Comparison of ENCODE assay signal across 12 mouse cellular contexts in genomic region chr19:56176059-56176458, GRCm38 (mm10).
DNase-seq lines count a peak whose midpoint lies in the region; ATAC-seq and TF ChIP-seq lines count a peak whose summit lies in the region.
"Had no signal": no experiment of that assay in that cellular context is flagged by ENCODE, and none has a peak within 500 bp of the region (broad histone marks: within the 10 kb centered on the region; RNA-seq: fewer than 3 reads in every experiment).

No protein-coding gene starts in this region.

- no peak for TF ChIP-seq CTCF in gastrocnemius, adult 2 months (IDR thresholded peaks at IDR 0.05)

- ATAC-seq in megakaryocyte progenitor cell, adult 5-6 weeks (replicated peaks; ENCODE audit: poor library complexity), result peak; percentile 83
- ATAC-seq in cerebellum, adult (ENCODE audit: insufficient number of reproducible peaks, low FRiP score, low TSS enrichment), result no peak
- ATAC-seq: CD4-positive, CD25-positive, alpha-beta regulatory T cell, adult 4 months; midbrain, embryonic 16.5 days had no signal

- H3K27ac ChIP-seq in gastrocnemius, adult 2 months, result no peak overlapping the region

- peak; percentile 29 for DNase-seq in gastrocnemius, adult 2 months
- no peak for DNase-seq in gastrocnemius, postnatal 4 days (ENCODE audit: low spot score in 2 of 2)
- peak; percentile 18 for DNase-seq in ovary, postnatal 14 days (ENCODE audit: low spot score)
- no peak for DNase-seq in ovary, postnatal 36 days (ENCODE audit: low spot score)
- peak; percentile 28 to 35 for DNase-seq in heart, postnatal 14 days
- no peak for DNase-seq in urinary bladder, postnatal 4 days (ENCODE audit: low spot score in 2 of 2)
- DNase-seq: cerebellum, adult 18-20 months had no signal

- H3K4me3 ChIP-seq in gastrocnemius, adult 2 months, result no peak overlapping the region
- H3K4me3 ChIP-seq: limb, embryonic 13.5 days had no signal

- intact Hi-C loops in gastrocnemius, adult 2 months (cut with DNase I), result no loop called here
- intact Hi-C loops in heart, postnatal 14 days (cut with DNase I), result no loop called here

Comparison
In these comparisons a context has a peak if more than half of its experiments do, and no peak if none do; other contexts are left out.
1. DNase-seq: peak in gastrocnemius, adult 2 months (single experiment), ovary, postnatal 14 days (single experiment) and heart, postnatal 14 days (2 of 2); none in gastrocnemius, postnatal 4 days (0 of 2), ovary, postnatal 36 days (single experiment) and urinary bladder, postnatal 4 days (0 of 2).